Mouse (Mus musculus) telencephalon, adult 2 months (tissue): ENCODE measurements around the gene Il1b.

Experiments used
- DNase-seq: peaks from one replicate; pipeline ENCODE4 v3.0.0-alpha.2; 2011; ENCODE audit warnings: low read depth, low spot score

Gene Il1b

GRCm38 (mm10) chr2:129371039-129371438, at the start of gene Il1b:
Il1b (minus strand) TSS chr2:129371139.
- DNase-seq, result no peak

- DNase-seq, result no peak
These were observed 48.5 kb upstream of the Il1b start for GRCm38 (mm10) chr2:129419361-129419880.

- no peak for DNase-seq
These were observed 43.7 kb upstream of the Il1b start for GRCm38 (mm10) chr2:129414593-129414992.

GRCm38 (mm10) chr2:129413488-129413887, 42.5 kb upstream of the Il1b start:
- DNase-seq, result no peak

GRCm38 (mm10) chr2:129411651-129412050, 40.7 kb upstream of the Il1b start:
- DNase-seq, result no peak

GRCm38 (mm10) chr2:129410344-129410743, 39.4 kb upstream of the Il1b start:
- DNase-seq, result no peak

GRCm38 (mm10) chr2:129408476-129408875, 37.5 kb upstream of the Il1b start:
- peak; percentile 89 for DNase-seq

GRCm38 (mm10) chr2:129407596-129407995, 36.7 kb upstream of the Il1b start:
- no peak for DNase-seq

GRCm38 (mm10) chr2:129406508-129406907, 35.6 kb upstream of the Il1b start:
- DNase-seq, result no peak

- no peak for DNase-seq
These were observed 32.8 kb upstream of the Il1b start for GRCm38 (mm10) chr2:129403786-129404185.

GRCm38 (mm10) chr2:129402330-129402729, 31.4 kb upstream of the Il1b start:
- no peak for DNase-seq

GRCm38 (mm10) chr2:129401803-129402202, 30.9 kb upstream of the Il1b start:
- DNase-seq, result no peak

GRCm38 (mm10) chr2:129398176-129398575, 27.2 kb upstream of the Il1b start:
- DNase-seq, result no peak

GRCm38 (mm10) chr2:129393524-129393923, 22.6 kb upstream of the Il1b start:
- no peak for DNase-seq

- DNase-seq, result no peak
These were observed 19.2 kb upstream of the Il1b start for GRCm38 (mm10) chr2:129390161-129390560.

- DNase-seq, result no peak
These were observed 18.4 kb upstream of the Il1b start for GRCm38 (mm10) chr2:129389323-129389722.

- no peak for DNase-seq
These were observed 14.4 kb upstream of the Il1b start for GRCm38 (mm10) chr2:129385331-129385730.

GRCm38 (mm10) chr2:129384272-129384660, 13.3 kb upstream of the Il1b start:
- no peak for DNase-seq

- no peak for DNase-seq
These were observed 12.8 kb upstream of the Il1b start for GRCm38 (mm10) chr2:129383512-129384271.

GRCm38 (mm10) chr2:129380746-129381474, 10.0 kb upstream of the Il1b start:
- no peak for DNase-seq

- DNase-seq, result no peak
These were observed 9.3 kb upstream of the Il1b start for GRCm38 (mm10) chr2:129380211-129380610.

- DNase-seq, result no peak
These were observed 2.4 kb upstream of the Il1b start for GRCm38 (mm10) chr2:129373307-129373706.

GRCm38 (mm10) chr2:129369615-129370014, 1.3 kb downstream of the Il1b start:
- DNase-seq, result no peak
